Mouse (Mus musculus): ENCODE measurements around the gene Myo9a.

DNA sequence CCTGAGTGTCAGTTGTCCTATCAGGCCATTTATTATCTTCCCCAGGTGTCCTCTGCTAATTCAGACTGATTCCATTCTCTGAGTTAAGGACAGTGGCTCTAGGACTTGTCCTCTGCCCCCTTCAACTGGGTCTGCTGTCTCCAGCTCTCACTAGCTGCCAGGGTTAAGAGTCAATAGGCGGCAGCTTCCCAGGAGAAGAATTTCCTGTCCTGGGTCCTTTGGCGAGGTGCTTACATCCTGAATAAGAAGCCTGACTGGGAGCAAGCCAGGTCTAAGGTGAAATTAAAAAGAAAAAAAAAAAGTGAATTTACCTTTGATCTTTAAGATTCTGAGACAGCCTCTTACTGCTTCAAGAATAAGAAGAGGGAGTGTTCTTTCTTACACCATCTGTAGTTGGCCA, 189.0 kb downstream of the Myo9a start:
- TF ChIP-seq CTCF (IDR thresholded peaks at IDR 0.05; ENCODE audit: borderline replicate concordance, extremely low read depth, insufficient read depth, insufficient read length) = no peak
- no peak for TF ChIP-seq POLR2A (IDR thresholded peaks at IDR 0.05; ENCODE audit: borderline replicate concordance, extremely low read depth, insufficient read depth, insufficient read length, poor library complexity, severe bottlenecking)
